Mouse (Mus musculus) mouse embryonic stem cell (cell line): ENCODE results near the gene Bcar3.

Source experiments
- in situ Hi-C, 2 experiments: fragments of 300-500 bp; cut with MboI; formaldehyde crosslinking; loops; 1 replicate in 1 of 2; 3 replicates in 1 of 2; pipeline ENCODE4 v1.14.3; 2019 to 2020; ENCODE audit warnings: low sequenced_read_pairs in 2 of 2, low pct_unique_long_range_greater_than_20kb in 1 of 2, mixed read lengths in 1 of 2; ENCODE audit not compliant: unreplicated experiment in 1 of 2

Bcar3 gene

GRCm38 (mm10) chr3:122509534-122510239 is 215.8 kb downstream of the Bcar3 start:
- in situ Hi-C loops: no loop called here

- in situ Hi-C loops: no loop called here
Measured at GRCm38 (mm10) chr3:122510240-122510750, 216.4 kb downstream of the Bcar3 start.

GRCm38 (mm10) chr3:122510932-122511331 is 217.0 kb downstream of the Bcar3 start:
- in situ Hi-C loops: no loop called here

- in situ Hi-C loops: no loop called here
Measured at GRCm38 (mm10) chr3:122511721-122512619, 218.0 kb downstream of the Bcar3 start.

- in situ Hi-C loops: no loop called here
Measured at GRCm38 (mm10) chr3:122512725-122513375, 218.9 kb downstream of the Bcar3 start.

GRCm38 (mm10) chr3:122515568-122516326 is 221.8 kb downstream of the Bcar3 start:
- in situ Hi-C loops: no loop called here

- in situ Hi-C loops: no loop called here
Measured at GRCm38 (mm10) chr3:122516327-122516695, 222.4 kb downstream of the Bcar3 start.

GRCm38 (mm10) chr3:122517726-122518125 is 223.8 kb downstream of the Bcar3 start:
- in situ Hi-C loops: no loop called here

GRCm38 (mm10) chr3:122518231-122518736 is 224.3 kb downstream of the Bcar3 start:
- in situ Hi-C loops: no loop called here

- in situ Hi-C loops: no loop called here
Measured at GRCm38 (mm10) chr3:122519082-122519481, 225.1 kb downstream of the Bcar3 start.

- in situ Hi-C loops: no loop called here
Measured at GRCm38 (mm10) chr3:122520365-122520764, 226.4 kb downstream of the Bcar3 start.

- in situ Hi-C loops: no loop called here
Measured at GRCm38 (mm10) chr3:122520875-122521274, 226.9 kb downstream of the Bcar3 start.

GRCm38 (mm10) chr3:122521294-122521693 is 227.4 kb downstream of the Bcar3 start:
- in situ Hi-C loops: no loop called here

GRCm38 (mm10) chr3:122528477-122528876 is 234.5 kb downstream of the Bcar3 start:
- in situ Hi-C loops: no loop called here

- in situ Hi-C loops: no loop called here
Measured at GRCm38 (mm10) chr3:122535938-122536703, 242.2 kb downstream of the Bcar3 start.

- in situ Hi-C loops: no loop called here
Measured at GRCm38 (mm10) chr3:122538851-122539250, 244.9 kb downstream of the Bcar3 start.

- in situ Hi-C loops: no loop called here
Measured at GRCm38 (mm10) chr3:122539961-122540690, 246.2 kb downstream of the Bcar3 start.
